In genomic region chr1:60042796-60043469, GRCm38 (mm10) we compare ENCODE assay signal across 8 mouse cellular contexts. TPM values are rescaled to one million over a fixed set of nuclear protein-coding genes. Genes with fewer than 3 reads are reported as not detected.
DNase-seq lines count a peak whose midpoint lies in the region; ATAC-seq and TF ChIP-seq lines count a peak whose summit lies in the region.

Gene Ica1l (minus strand): TSS chr1:60043184.

- ATAC-seq in intestine, postnatal 0 days: peak; percentile 45
- peak; percentile 71 for ATAC-seq in limb, embryonic 12.5 days (ENCODE audit: insufficient number of reproducible peaks, insufficient read depth, low FRiP score, low TSS enrichment, low read depth)
- peak; percentile 96 for ATAC-seq in midbrain, embryonic 13.5 days

- peak; percentile 23 for DNase-seq in layer of hippocampus, adult 11-12 months (ENCODE audit: low spot score)
- no peak for DNase-seq in layer of hippocampus, adult 9-10 months (ENCODE audit: low spot score)
- peak; percentile 78 for DNase-seq in embryo, embryonic 11 days
- peak; percentile 93 for DNase-seq in heart, adult 11 months
- DNase-seq in spleen, postnatal 36 days (ENCODE audit: low spot score in 2 of 2): peak; percentile 15 to 31

- H3K4me1 ChIP-seq in intestine, postnatal 0 days (replicated peaks; ENCODE audit: control insufficient read depth, insufficient read depth, low read length): no peaks in the 10 kb centered on the region
- H3K4me1 ChIP-seq in limb, embryonic 12.5 days (replicated peaks): no peaks in the 10 kb centered on the region
- no peaks in the 10 kb centered on the region for H3K4me1 ChIP-seq in midbrain, embryonic 13.5 days (replicated peaks)

- under 1% methylated on average over 87 of the region's 99 CpGs for WGBS in intestine, postnatal 0 days
- WGBS in limb, embryonic 12.5 days: 1% methylated on average over 84 of the region's 99 CpGs
- under 1% methylated on average over 78 of the region's 99 CpGs for WGBS in midbrain, embryonic 13.5 days

- peak within 1 kb of the TSS; percentile 97 for H3K4me2 ChIP-seq in intestine, postnatal 0 days (replicated peaks; ENCODE audit: low read depth)
- H3K4me2 ChIP-seq in limb, embryonic 12.5 days: peak within 1 kb of the TSS; percentile 92
- peak within 1 kb of the TSS; percentile 84 for H3K4me2 ChIP-seq in midbrain, embryonic 13.5 days (replicated peaks)

- peak within 1 kb of the TSS; percentile 48 for H3K9ac ChIP-seq in intestine, postnatal 0 days (ENCODE audit: low read depth, low read length)
- peak within 1 kb of the TSS; percentile 82 for H3K9ac ChIP-seq in limb, embryonic 12.5 days (replicated peaks)
- peak within 1 kb of the TSS; percentile 83 for H3K9ac ChIP-seq in midbrain, embryonic 13.5 days (replicated peaks)

- H3K27ac ChIP-seq in intestine, postnatal 0 days (ENCODE audit: low read depth, low read length): no peak within 1 kb of the TSS
- no peak within 1 kb of the TSS for H3K27ac ChIP-seq in limb, embryonic 12.5 days
- peak within 1 kb of the TSS; percentile 75 for H3K27ac ChIP-seq in midbrain, embryonic 13.5 days

- H3K4me3 ChIP-seq in intestine, postnatal 0 days (ENCODE audit: low read depth, low read length): peak within 1 kb of the TSS; percentile 83
- H3K4me3 ChIP-seq in limb, embryonic 12.5 days (replicated peaks): peak within 1 kb of the TSS; percentile 77
- peak within 1 kb of the TSS; percentile 75 for H3K4me3 ChIP-seq in midbrain, embryonic 13.5 days (replicated peaks)

- H3K36me3 ChIP-seq in intestine, postnatal 0 days (ENCODE audit: control insufficient read depth, insufficient read depth): no peaks in the 10 kb centered on the region
- H3K36me3 ChIP-seq in limb, embryonic 12.5 days: no peaks in the 10 kb centered on the region
- no peaks in the 10 kb centered on the region for H3K36me3 ChIP-seq in midbrain, embryonic 13.5 days

- peaks cover 26% of the 10 kb centered on the region for H3K27me3 ChIP-seq in intestine, postnatal 0 days (replicated peaks; ENCODE audit: control insufficient read depth, insufficient read depth, low read length)
- H3K27me3 ChIP-seq in limb, embryonic 12.5 days: peaks cover 23% of the 10 kb centered on the region
- peaks cover 15% of the 10 kb centered on the region for H3K27me3 ChIP-seq in midbrain, embryonic 13.5 days

- H3K9me3 ChIP-seq in intestine, postnatal 0 days (ENCODE audit: control insufficient read depth): no peaks in the 10 kb centered on the region
- H3K9me3 ChIP-seq in limb, embryonic 12.5 days: no peaks in the 10 kb centered on the region
- H3K9me3 ChIP-seq in midbrain, embryonic 13.5 days: no peaks in the 10 kb centered on the region

- TF ChIP-seq CTCF in intestine, postnatal 0 days (IDR thresholded peaks at IDR 0.05; ENCODE audit: low read depth): no peak

RNA-seq across cellular contexts. Expression of gene Ica1l, which starts in this region (rescaled TPM):
- 0.82 and 0.92 TPM in 2 replicates for polyA plus RNA-seq in intestine, postnatal 0 days (2015; fragmentation: Nextera tagmentation; extraction: Ambion mirVana)
- polyA plus RNA-seq in limb, embryonic 12.5 days (2016; fragmentation: Nextera tagmentation; extraction: Ambion mirVana): 1.5 and 2.4 TPM in 2 replicates
- 19.7 and 20.2 TPM in 2 replicates for polyA plus RNA-seq in midbrain, embryonic 13.5 days (2015; fragmentation: Nextera tagmentation; extraction: Ambion mirVana)

Comparison
In these comparisons a context has a peak if more than half of its experiments do, and no peak if none do; other contexts are left out.
1. Peak in ATAC-seq, H3K4me3 ChIP-seq, H3K9ac ChIP-seq and H3K4me2 ChIP-seq in intestine, postnatal 0 days; RNA of the gene not detected or under 1 TPM.
2. ATAC-seq: peak in every context shown above with its lines; median percentile 96 in midbrain, embryonic 13.5 days; 71 in limb, embryonic 12.5 days; 45 in intestine, postnatal 0 days.